Mouse (Mus musculus): ENCODE data around the gene Gm20503. TPM values are rescaled to one million over a fixed set of nuclear protein-coding genes. Genes with fewer than 3 reads are reported as not detected.

Gm20503 gene
- total and polyA plus RNA-seq, 3 experiments, result 3.3 TPM; not detected in 2

GRCm38 (mm10) chr4:59034918-59035785, 32.1 kb downstream of the Gm20503 start, which contains the start of gene Gng10:
Gng10 (plus strand) TSS chr4:59035088.
- DNase-seq (ENCODE audit: low read depth, low spot score), result peak; percentile 67
- H3K27ac ChIP-seq (ENCODE audit: control insufficient read depth, low read depth, low read length), result peak within 1 kb of the TSS; percentile 63
- H3K9me3 ChIP-seq (replicated peaks; ENCODE audit: insufficient read depth, low read length), result no peaks in the 10 kb centered on the region
- H3K4me1 ChIP-seq (ENCODE audit: control insufficient read depth in 1 of 2, insufficient read depth in 2 of 2, low read length in 2 of 2), result peaks cover under 1 to 9% of the 10 kb centered on the region in 2 experiments; a peak in 3 of 4 replicates
- no peaks in the 10 kb centered on the region for H3K27me3 ChIP-seq (ENCODE audit: control insufficient read depth in 1 of 2, insufficient read depth in 2 of 2, low read length in 2 of 2)
- TF ChIP-seq ZMIZ1 (IDR thresholded peaks at IDR 0.05; ENCODE audit: low read depth, low read length), result no peak
- TF ChIP-seq CHD2 (IDR thresholded peaks at IDR 0.05; ENCODE audit: low read length), result no peak
- TF ChIP-seq CTCF (IDR thresholded peaks at IDR 0.05 in 2 of 3, conservative IDR thresholded peaks at IDR 0.05 in 1 of 3; ENCODE audit: control insufficient read depth in 1 of 3, insufficient read depth in 1 of 3, low read depth in 2 of 3, low read length in 3 of 3, poor library complexity in 1 of 3, severe bottlenecking in 1 of 3), result peak in 1 of 3 experiments; percentile 45; a peak in 2 of 6 replicates
- TF ChIP-seq MAZ (IDR thresholded peaks at IDR 0.05; ENCODE audit: low read depth, low read length), result no peak
- no peak for TF ChIP-seq MYB (IDR thresholded peaks at IDR 0.05; ENCODE audit: low read depth, low read length)
- peak; percentile 30 to 65; a peak in 1 of 4 replicates for TF ChIP-seq POLR2A (IDR thresholded peaks at IDR 0.05; ENCODE audit: control insufficient read depth in 1 of 2, insufficient read depth in 1 of 2, low read depth in 1 of 2, low read length in 2 of 2, poor library complexity in 1 of 2)
- peak; percentile 57; the same call in 1 of the 2 replicates for TF ChIP-seq NRF1 (IDR thresholded peaks at IDR 0.05; ENCODE audit: insufficient read depth, low read depth, low read length, poor library complexity, severe bottlenecking)
- peak; percentile 94 for TF ChIP-seq UBTF (IDR thresholded peaks at IDR 0.05; ENCODE audit: borderline replicate concordance, insufficient read depth, low read depth, low read length)
- peak; percentile 44 for TF ChIP-seq NELFE (IDR thresholded peaks at IDR 0.05; ENCODE audit: low read depth, low read length)
- H3K9ac ChIP-seq (ENCODE audit: control insufficient read depth, low read depth, low read length, poor library complexity, severe bottlenecking), result peak within 1 kb of the TSS; percentile 85
- H3K4me3 ChIP-seq (ENCODE audit: control insufficient read depth in 1 of 2, insufficient read depth in 1 of 2, low read depth in 2 of 2, low read length in 2 of 2), result peak within 1 kb of the TSS; percentile 79 to 85
- peaks cover 0 to 10% of the 10 kb centered on the region in 2 experiments; a peak in 2 of 4 replicates for H3K36me3 ChIP-seq (ENCODE audit: control insufficient read depth in 1 of 2, insufficient read depth in 2 of 2, low read length in 2 of 2)
- H3K79me2 ChIP-seq (ENCODE audit: control insufficient read depth, insufficient read depth, low read length, poor library complexity), result peaks cover 11% of the 10 kb centered on the region

DNA sequence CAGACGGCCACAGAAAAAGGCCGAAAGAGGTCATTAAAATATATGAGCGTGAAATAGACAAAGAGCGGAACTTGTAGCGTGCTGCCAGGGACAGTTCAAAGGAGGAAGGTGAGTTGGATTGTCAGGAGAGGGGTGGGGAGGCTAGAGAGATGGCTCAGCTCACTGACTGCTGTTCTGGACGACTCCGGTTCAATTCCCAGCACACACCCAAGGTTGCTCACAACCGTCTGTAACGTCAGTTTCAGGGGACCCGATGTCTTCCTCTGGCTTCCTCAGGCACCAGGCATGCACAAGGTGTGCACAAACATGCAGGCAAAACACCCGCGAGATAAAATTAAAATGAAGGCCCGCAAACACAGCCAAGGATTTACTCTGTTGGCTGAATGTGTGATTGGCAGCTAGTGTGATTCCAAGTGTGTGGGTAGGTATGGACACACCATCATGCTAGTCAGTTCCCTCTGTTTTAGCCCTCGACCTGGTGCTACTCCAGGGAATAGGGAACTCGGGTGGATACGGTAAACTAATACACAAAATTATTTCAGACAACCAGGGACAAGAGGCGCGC, 32.9 kb downstream of the Gm20503 start:
- H3K4me3 ChIP-seq (ENCODE audit: control insufficient read depth in 1 of 2, insufficient read depth in 1 of 2, low read depth in 2 of 2, low read length in 2 of 2), result peak overlapping the region; percentile 79 to 85
- no peaks in the 10 kb centered on the region for H3K9me3 ChIP-seq (replicated peaks; ENCODE audit: insufficient read depth, low read length)
- H3K36me3 ChIP-seq (ENCODE audit: control insufficient read depth in 1 of 2, insufficient read depth in 2 of 2, low read length in 2 of 2), result peaks cover 0 to 14% of the 10 kb centered on the region in 2 experiments; a peak in 2 of 4 replicates
- no peaks in the 10 kb centered on the region for H3K27me3 ChIP-seq (ENCODE audit: control insufficient read depth in 1 of 2, insufficient read depth in 2 of 2, low read length in 2 of 2)
- H3K27ac ChIP-seq (ENCODE audit: control insufficient read depth, low read depth, low read length), result peak overlapping the region; percentile 63
- DNase-seq (ENCODE audit: low read depth, low spot score), result peak; percentile 73
- H3K9ac ChIP-seq (ENCODE audit: control insufficient read depth, low read depth, low read length, poor library complexity, severe bottlenecking), result peak overlapping the region; percentile 85
- H3K79me2 ChIP-seq (ENCODE audit: control insufficient read depth, insufficient read depth, low read length, poor library complexity), result peaks cover 11% of the 10 kb centered on the region
- peaks cover 3 to 13% of the 10 kb centered on the region in 2 experiments for H3K4me1 ChIP-seq (ENCODE audit: control insufficient read depth in 1 of 2, insufficient read depth in 2 of 2, low read length in 2 of 2)
- TF ChIP-seq EP300 (IDR thresholded peaks at IDR 0.05; ENCODE audit: low read depth in 1 of 2, low read length in 2 of 2), result 0 out of 4 replicates have a peak, but pooled peaks of 1 of the 2 experiments have one; percentile 33
- no peak for TF ChIP-seq RAD21 (IDR thresholded peaks at IDR 0.05; ENCODE audit: low read depth, low read length)
- no peak for TF ChIP-seq KAT2A (conservative IDR thresholded peaks at IDR 0.05; ENCODE audit: low read depth, low read length)
- TF ChIP-seq POLR2A (IDR thresholded peaks at IDR 0.05; ENCODE audit: control insufficient read depth in 1 of 2, insufficient read depth in 1 of 2, low read depth in 1 of 2, low read length in 2 of 2, poor library complexity in 1 of 2), result no peak
- 0 out of 2 replicates have a peak, but pooled peaks have one; percentile 18 for TF ChIP-seq HCFC1 (IDR thresholded peaks at IDR 0.05; ENCODE audit: low read depth, low read length)
- TF ChIP-seq UBTF (IDR thresholded peaks at IDR 0.05; ENCODE audit: borderline replicate concordance, insufficient read depth, low read depth, low read length), result no peak
- no peak for TF ChIP-seq GABPA (IDR thresholded peaks at IDR 0.05; ENCODE audit: low read depth, low read length)
- no peak for TF ChIP-seq TAL1 (IDR thresholded peaks at IDR 0.05; ENCODE audit: low read length)
- TF ChIP-seq MAX (IDR thresholded peaks at IDR 0.05; ENCODE audit: low read length), result 0 out of 2 replicates have a peak, but pooled peaks have one; percentile 28
- no peak for TF ChIP-seq MAFK (IDR thresholded peaks at IDR 0.05; ENCODE audit: borderline replicate concordance, low read depth, low read length)
- TF ChIP-seq NELFE (IDR thresholded peaks at IDR 0.05; ENCODE audit: low read depth, low read length), result no peak
- TF ChIP-seq CTCF (IDR thresholded peaks at IDR 0.05 in 2 of 3, conservative IDR thresholded peaks at IDR 0.05 in 1 of 3; ENCODE audit: control insufficient read depth in 1 of 3, insufficient read depth in 1 of 3, low read depth in 2 of 3, low read length in 3 of 3, poor library complexity in 1 of 3, severe bottlenecking in 1 of 3), result no peak
- TF ChIP-seq MAZ (IDR thresholded peaks at IDR 0.05; ENCODE audit: low read depth, low read length), result 0 out of 2 replicates have a peak, but pooled peaks have one; percentile 64
- no peak for TF ChIP-seq MXI1 (IDR thresholded peaks at IDR 0.05; ENCODE audit: low read depth, low read length)
